In genomic region chr14:97813557-97813956, GRCm38 (mm10) we compare ENCODE assay signal across 17 mouse cellular contexts.
A peak's percentile ranks its signal among the peaks of the same experiment; 100 is the strongest.
DNase-seq lines count a peak whose midpoint lies in the region; ATAC-seq lines count a peak whose summit lies in the region.
"Had no signal": no experiment of that assay in that cellular context is flagged by ENCODE, and none has a peak within 500 bp of the region (broad histone marks: within the 10 kb centered on the region; RNA-seq: fewer than 3 reads in every experiment).

No protein-coding gene starts in this region.

- ATAC-seq in heart, embryonic 16.5 days (replicated peaks; ENCODE audit: extremely low read depth, insufficient read depth, low FRiP score), result no peak
- no peak for ATAC-seq in neural tube, embryonic 14.5 days (ENCODE audit: low read depth)
- ATAC-seq: inflammation-experienced regulatory T-cells, adult 6 months had no signal

- DNase-seq in cerebellum, postnatal 14 days, result peak; percentile 26 to 49
- DNase-seq in cerebellum, adult 11-12 months, result no peak
- DNase-seq in heart, postnatal 14 days, result no peak
- DNase-seq in left cerebral cortex, postnatal 4 days, result peak; percentile 11
- no peak for DNase-seq in left cerebral cortex, adult 9 months (ENCODE audit: low spot score in 2 of 2)
- no peak for DNase-seq in gastrocnemius, postnatal 36 days
- DNase-seq: adrenal gland, postnatal 14 days; cerebellum, adult 18-20 months; liver; thymus, adult 18-20 months had no signal

- peak overlapping the region; percentile 40; the same call in 1 of the 2 replicates for H3K27ac ChIP-seq in heart, embryonic 16.5 days (ENCODE audit: low read length)
- H3K27ac ChIP-seq in neural tube, embryonic 14.5 days (ENCODE audit: low read depth, low read length), result no peak overlapping the region
- H3K27ac ChIP-seq: embryonic facial prominence, embryonic 13.5 days; kidney, embryonic 15.5 days; lung, embryonic 15.5 days; neural tube, embryonic 12.5 days had no signal

- H3K4me2 ChIP-seq in heart, embryonic 16.5 days (ENCODE audit: low read depth, low read length), result peak overlapping the region; percentile 23; the same call in 1 of the 2 replicates
- H3K4me2 ChIP-seq in neural tube, embryonic 14.5 days (ENCODE audit: low read depth, low read length), result peak overlapping the region; percentile 11; the same call in 1 of the 2 replicates
- H3K4me2 ChIP-seq: embryonic facial prominence, embryonic 13.5 days; kidney, embryonic 15.5 days; lung, embryonic 15.5 days; neural tube, embryonic 12.5 days had no signal

- no peak overlapping the region for H3K4me3 ChIP-seq in heart, embryonic 16.5 days (ENCODE audit: low read length)
- no peak overlapping the region for H3K4me3 ChIP-seq in neural tube, embryonic 14.5 days (ENCODE audit: low read depth, low read length)
- H3K4me3 ChIP-seq: embryonic facial prominence, embryonic 13.5 days; kidney, embryonic 15.5 days; lung, embryonic 15.5 days; neural tube, embryonic 12.5 days had no signal

- intact Hi-C loops in heart, postnatal 14 days (cut with DNase I), result loop anchor here (5.0 kb wide), 1 partner anchor 221 kb away; no protein-coding TSS in a partner anchor
- intact Hi-C loops in left cerebral cortex, postnatal 4 days (cut with DNase I), result no loop called here
- intact Hi-C loops in gastrocnemius, postnatal 36 days (cut with DNase I), result no loop called here

- H3K36me3 ChIP-seq in heart, embryonic 16.5 days (ENCODE audit: control insufficient read depth, insufficient read depth), result no peaks in the 10 kb centered on the region
- no peaks in the 10 kb centered on the region for H3K36me3 ChIP-seq in neural tube, embryonic 14.5 days (ENCODE audit: control insufficient read depth, insufficient read depth, low read length)
- H3K36me3 ChIP-seq: embryonic facial prominence, embryonic 13.5 days; lung, embryonic 15.5 days; neural tube, embryonic 12.5 days had no signal

- 64% methylated on average over 11 of the region's 11 CpGs for WGBS in heart, embryonic 16.5 days
- WGBS in neural tube, embryonic 14.5 days, result 40% methylated on average over 11 of the region's 11 CpGs

- H3K4me1 ChIP-seq in heart, embryonic 16.5 days (ENCODE audit: control insufficient read depth, insufficient read depth, low read length), result peaks cover 3% of the 10 kb centered on the region; the same call in 1 of the 2 replicates
- peaks cover 4% of the 10 kb centered on the region; the same call in 1 of the 2 replicates for H3K4me1 ChIP-seq in neural tube, embryonic 14.5 days (ENCODE audit: control insufficient read depth, insufficient read depth, low read length)
- H3K4me1 ChIP-seq: embryonic facial prominence, embryonic 13.5 days; kidney, embryonic 15.5 days; lung, embryonic 15.5 days; neural tube, embryonic 12.5 days had no signal

- no peak overlapping the region for H3K9ac ChIP-seq in heart, embryonic 16.5 days (ENCODE audit: low read length)
- H3K9ac ChIP-seq in neural tube, embryonic 14.5 days (replicated peaks; ENCODE audit: low read depth, low read length), result no peak overlapping the region
- H3K9ac ChIP-seq: embryonic facial prominence, embryonic 13.5 days; kidney, embryonic 15.5 days; lung, embryonic 15.5 days; neural tube, embryonic 12.5 days had no signal

- no peaks in the 10 kb centered on the region for H3K27me3 ChIP-seq in heart, embryonic 16.5 days (ENCODE audit: control insufficient read depth, insufficient read depth, low read length)
- no peaks in the 10 kb centered on the region for H3K27me3 ChIP-seq in neural tube, embryonic 14.5 days (ENCODE audit: control insufficient read depth, insufficient read depth, low read length)
- H3K27me3 ChIP-seq: embryonic facial prominence, embryonic 13.5 days; kidney, embryonic 15.5 days; lung, embryonic 15.5 days; neural tube, embryonic 12.5 days had no signal

- H3K9me3 ChIP-seq in heart, embryonic 16.5 days (replicated peaks; ENCODE audit: control insufficient read depth, low read length), result no peaks in the 10 kb centered on the region
- H3K9me3 ChIP-seq in neural tube, embryonic 14.5 days (ENCODE audit: control insufficient read depth, low read length), result no peaks in the 10 kb centered on the region
- H3K9me3 ChIP-seq: embryonic facial prominence, embryonic 13.5 days; kidney, embryonic 15.5 days; lung, embryonic 15.5 days; neural tube, embryonic 12.5 days had no signal

Comparison
In these comparisons a context has a peak if more than half of its experiments do, and no peak if none do; other contexts are left out.
1. DNase-seq: peak in cerebellum, postnatal 14 days (2 of 2) and left cerebral cortex, postnatal 4 days (single experiment); none in cerebellum, adult 11-12 months (single experiment), heart, postnatal 14 days (0 of 2), left cerebral cortex, adult 9 months (0 of 2) and gastrocnemius, postnatal 36 days (0 of 2).